Mouse (Mus musculus) embryo, embryonic 11 days (tissue): ENCODE results near the gene Rnf145.
"Not testable (repeated sequence)": the region's sequence is repeated elsewhere in the genome, so short reads cannot be mapped to it uniquely, and the experiment has no call there.

ENCODE experiments used
- DNase-seq: peaks from one replicate; pipeline ENCODE4 v3.0.0-alpha.2; 2015

Rnf145 gene

DNA sequence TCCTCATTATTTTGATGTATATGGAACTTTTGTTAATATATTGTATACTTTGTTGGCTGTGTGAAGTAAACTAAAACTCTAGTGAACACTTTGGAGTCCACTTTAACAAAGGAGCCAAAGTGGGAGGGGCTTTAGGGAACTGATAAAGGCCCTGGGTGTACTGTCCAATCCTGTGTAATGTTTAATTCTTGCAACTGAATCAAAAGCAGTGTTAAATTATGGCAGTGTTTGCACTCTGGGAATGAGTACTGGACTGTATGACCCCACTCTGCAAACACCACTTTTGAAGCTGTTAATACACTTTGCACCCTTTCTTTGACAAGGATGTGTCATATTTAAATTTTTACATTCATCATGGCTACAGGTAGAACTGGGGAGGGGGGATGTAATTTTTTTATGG is 46.2 kb downstream of the Rnf145 start:
- DNase-seq, result no peak

DNA sequence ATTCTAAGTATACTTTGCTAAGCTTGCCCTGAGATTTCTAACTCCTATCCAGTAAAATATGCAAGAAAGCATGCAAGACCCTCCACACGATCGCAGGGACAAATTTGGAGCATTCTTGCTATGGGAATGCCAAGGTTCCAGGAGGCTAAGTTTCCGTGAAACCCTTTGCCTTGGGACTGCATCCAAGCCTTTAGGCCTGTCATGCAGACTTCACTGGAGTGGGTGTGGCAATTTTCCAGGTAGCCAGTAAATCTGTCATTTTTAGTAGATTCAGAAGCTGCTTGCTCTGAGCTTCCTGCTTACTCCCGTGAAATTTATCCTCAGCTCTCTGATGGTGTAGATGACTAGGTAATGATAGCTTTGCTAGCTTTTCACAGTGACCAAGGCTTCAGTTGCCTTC is 51.6 kb downstream of the Rnf145 start:
- not testable (repeated sequence) for DNase-seq

DNA sequence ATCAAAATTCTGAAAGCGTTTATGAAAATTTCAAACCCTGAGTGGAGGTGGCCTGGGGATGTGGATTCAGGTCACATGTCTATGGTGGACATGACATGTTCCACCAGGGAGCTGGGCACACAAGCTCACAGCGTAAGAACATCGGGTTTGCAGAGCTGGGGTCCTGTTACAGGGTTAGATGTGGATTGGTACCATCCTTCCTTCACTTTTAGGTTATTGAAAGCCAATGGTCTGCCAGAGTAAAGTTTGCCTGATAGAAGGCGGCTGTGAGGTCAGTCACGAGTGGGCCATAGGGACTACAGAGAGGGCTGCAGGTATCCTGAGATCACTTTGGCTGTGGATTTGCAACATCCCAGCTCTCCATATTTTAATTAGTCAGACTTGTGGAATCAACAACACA is 54.0 kb downstream of the Rnf145 start:
- DNase-seq, result no peak

- no peak for DNase-seq
Measured at GRCm38 (mm10) chr11:44573396-44573795, 54.6 kb downstream of the Rnf145 start.

DNA sequence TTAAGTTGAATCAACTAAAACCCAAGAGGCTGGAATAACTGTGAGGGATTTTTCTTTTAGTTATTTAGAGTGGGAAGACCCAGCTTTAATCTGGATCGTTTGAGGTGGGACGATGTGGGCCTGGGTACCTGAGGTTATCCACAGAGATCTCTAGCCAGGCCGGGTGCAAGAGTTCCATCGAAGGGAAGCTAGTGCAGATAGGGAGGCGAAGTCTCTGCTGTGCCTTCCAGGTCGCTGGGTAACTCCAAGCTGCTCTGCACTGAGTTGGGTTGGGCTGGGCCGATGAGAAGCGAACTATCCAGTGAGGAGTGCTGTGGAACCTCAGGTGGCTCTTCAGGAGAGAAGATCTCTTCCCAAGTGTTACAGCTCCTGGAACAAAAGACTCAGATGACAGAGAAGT is 55.6 kb downstream of the Rnf145 start:
- DNase-seq, result no peak

DNA sequence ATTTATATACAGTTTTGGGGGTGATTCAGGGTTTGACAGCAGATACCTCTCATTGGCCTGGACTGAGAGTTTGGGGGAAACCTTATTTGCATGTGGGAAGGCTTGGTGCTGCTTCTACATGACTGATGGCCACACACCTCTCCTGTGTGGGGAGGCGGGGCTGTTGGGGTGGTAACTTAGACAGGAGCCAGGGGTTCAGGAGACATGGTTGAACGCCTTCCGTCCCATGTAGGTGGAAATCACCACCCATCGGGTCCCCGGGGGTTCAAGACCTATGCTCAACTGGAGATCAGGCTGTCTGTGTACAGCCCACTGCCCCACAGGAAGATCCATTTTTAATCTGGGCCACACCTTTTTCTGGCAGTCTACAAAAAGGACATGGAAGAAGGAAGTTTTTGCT is 56.1 kb downstream of the Rnf145 start:
- no peak for DNase-seq

DNA sequence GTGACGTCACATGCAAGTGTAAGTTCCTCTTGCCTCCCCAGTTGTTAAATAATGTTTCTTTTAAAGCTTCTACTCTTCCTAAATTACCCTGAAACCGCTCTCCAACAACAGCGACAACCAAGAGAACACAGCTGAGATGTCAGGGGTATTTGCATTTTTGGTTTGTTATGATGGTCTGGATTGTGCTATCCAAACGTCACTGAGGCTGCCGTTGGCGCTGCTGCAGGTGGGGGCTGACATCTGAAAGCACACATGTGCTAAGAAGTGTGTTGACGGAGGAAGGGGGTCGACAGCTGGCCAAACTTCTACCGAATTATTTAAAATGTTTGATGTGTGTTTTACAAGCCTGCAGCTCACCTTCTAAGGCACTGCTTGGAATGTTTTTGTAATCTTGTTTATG is 59.1 kb downstream of the Rnf145 start:
- no peak for DNase-seq

- peak; percentile 66 for DNase-seq
Measured at GRCm38 (mm10) chr11:44581277-44581683, 62.5 kb downstream of the Rnf145 start.

- DNase-seq, result peak; percentile 84
Measured at GRCm38 (mm10) chr11:44586047-44586696, 67.4 kb downstream of the Rnf145 start.

GRCm38 (mm10) chr11:44593016-44593415 is 74.3 kb downstream of the Rnf145 start:
- no peak for DNase-seq

- no peak for DNase-seq
Measured at GRCm38 (mm10) chr11:44594768-44595167, 76.0 kb downstream of the Rnf145 start.

- no peak for DNase-seq
Measured at GRCm38 (mm10) chr11:44606881-44607280, 88.1 kb downstream of the Rnf145 start.

DNA sequence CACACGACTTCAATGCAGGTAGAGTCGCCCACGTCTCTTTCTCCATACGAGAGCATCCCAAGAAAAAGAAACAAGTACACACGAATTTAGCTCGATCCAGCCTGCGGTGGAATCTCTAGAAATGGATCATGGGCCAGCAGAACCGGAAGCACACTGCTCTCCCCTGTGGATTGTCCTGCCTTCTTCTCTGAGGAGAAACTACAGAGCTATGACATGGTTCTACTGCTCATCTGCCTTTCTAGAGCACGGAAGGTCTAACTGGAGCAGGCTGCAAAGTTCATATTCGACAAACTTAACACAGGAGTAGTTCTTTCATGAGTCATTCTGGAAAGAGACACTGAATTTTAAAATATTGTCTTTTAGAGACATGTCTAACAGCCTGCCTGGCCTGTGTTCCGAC is 89.9 kb downstream of the Rnf145 start:
- DNase-seq, result no peak

GRCm38 (mm10) chr11:44610971-44611781 is 92.4 kb downstream of the Rnf145 start:
- peak; percentile 94 for DNase-seq

GRCm38 (mm10) chr11:44612156-44612555 is 93.4 kb downstream of the Rnf145 start:
- peak; percentile 24 for DNase-seq

DNA sequence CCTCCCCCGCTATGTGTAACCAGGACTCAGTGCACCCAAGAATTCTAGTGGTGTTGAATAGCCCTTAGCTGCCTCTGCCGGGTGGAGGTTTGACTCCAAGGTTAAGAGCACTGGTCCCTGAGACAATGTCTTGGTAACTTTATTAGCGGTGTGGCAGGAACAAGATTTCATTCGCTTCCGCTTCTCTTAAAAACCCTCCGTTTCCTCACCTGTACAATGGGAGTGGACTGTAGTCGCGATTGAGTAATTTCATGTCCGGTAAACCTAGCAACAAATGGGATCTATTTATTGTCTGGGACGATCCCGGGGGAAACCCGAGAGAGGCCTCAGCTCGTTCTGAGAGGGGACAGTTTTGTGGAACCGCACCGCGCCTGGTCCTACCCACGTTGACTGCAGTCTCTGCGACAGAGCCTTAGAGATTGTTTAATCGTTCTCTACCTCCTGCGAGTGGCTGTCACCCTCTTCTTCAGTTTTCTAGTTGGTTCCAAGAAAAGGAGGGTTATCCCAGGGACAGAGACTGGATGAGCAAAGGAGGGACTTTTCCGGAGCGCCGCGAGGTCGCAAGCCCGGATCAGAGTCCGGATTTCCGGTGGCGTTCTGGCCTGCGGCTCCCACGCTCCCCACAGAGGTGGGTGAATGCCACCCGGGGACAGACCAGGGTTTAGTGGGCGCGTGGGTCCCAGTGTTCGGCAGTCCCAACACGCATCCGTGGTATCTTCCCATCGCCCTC is 94.1 kb downstream of the Rnf145 start:
- DNase-seq, result peak; percentile 50

- DNase-seq, result peak; percentile 69
Measured at GRCm38 (mm10) chr11:44613411-44614180, 94.8 kb downstream of the Rnf145 start.
